Mouse (Mus musculus) liver, embryonic 14.5 days (tissue): Measurements from ENCODE around the gene Plcd1.

Source experiments
- CTCF ChIP-seq: IDR thresholded peaks from 2 replicates; pipeline ENCODE4 v1.5.1; 2016; ENCODE audit warnings: antibody characterized with exemption, low read depth, control low read depth
- EP300 ChIP-seq: IDR thresholded peaks from 2 replicates; pipeline ENCODE4 v1.6.1; 2016; ENCODE audit warnings: antibody characterized with exemption, low read depth

DNA sequence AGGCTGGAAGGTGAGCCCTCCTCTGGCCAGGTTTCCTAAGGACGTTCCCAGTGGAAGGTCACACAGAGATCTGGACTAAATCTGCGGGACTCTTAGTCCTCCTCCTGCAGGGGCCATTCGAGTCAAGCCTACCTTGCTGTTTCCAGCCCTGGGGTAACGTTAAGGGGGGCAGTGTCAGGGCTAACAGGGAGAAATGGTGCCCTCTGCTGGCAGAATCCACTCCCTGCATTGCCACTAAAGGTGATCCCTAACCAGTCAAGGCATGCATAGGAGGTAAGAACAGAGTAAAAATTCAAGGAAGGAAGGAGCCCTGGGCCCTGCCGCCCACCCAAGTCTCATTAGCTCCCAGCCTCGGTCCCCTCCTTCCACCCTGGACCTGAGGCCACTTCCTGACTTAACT lies 25.7 kb downstream of the Plcd1 start:
- peak; percentile 90 for TF ChIP-seq CTCF
- TF ChIP-seq EP300: no peak
